Mouse (Mus musculus) heart, embryonic 13.5 days (tissue): Measurements from ENCODE around the gene Gimap4. TPM values are rescaled to one million over a fixed set of nuclear protein-coding genes. Genes with fewer than 3 reads are reported as not detected.

ENCODE experiments used
- ATAC-seq: fragments of 200-750 bp; cut with Nextera tagmentation; 2 replicates; pipeline ENCODE4 v1.8.0; 2017; ENCODE audit warnings: moderate TSS enrichment; ENCODE audit not compliant: insufficient number of reproducible peaks, low FRiP score, low TSS enrichment; ENCODE audit errors: extremely low read depth
- H3K27ac ChIP-seq: fragments of 300-500 bp; sonication (generic); replicated peaks from 2 replicates; pipeline ENCODE4 v1.5.1; 2015; ENCODE audit warnings: moderate library complexity, mild to moderate bottlenecking, inconsistent platforms
- H3K27me3 ChIP-seq: fragments of 300-500 bp; sonication (generic); replicated peaks from 2 replicates; pipeline ENCODE4 v1.6.1; 2015; ENCODE audit warnings: mild to moderate bottlenecking, inconsistent platforms
- H3K36me3 ChIP-seq: fragments of 300-500 bp; sonication (generic); 2 replicates; pipeline ENCODE4 v1.6.1; 2015; ENCODE audit warnings: mild to moderate bottlenecking, inconsistent platforms
- H3K4me1 ChIP-seq: fragments of 300-500 bp; sonication (generic); 2 replicates; pipeline ENCODE4 v1.6.1; 2015; ENCODE audit warnings: inconsistent platforms
- H3K4me2 ChIP-seq: fragments of 300-500 bp; sonication (generic); 2 replicates; pipeline ENCODE4 v1.6.1; 2015; ENCODE audit warnings: inconsistent platforms, mild to moderate bottlenecking, moderate library complexity
- H3K4me3 ChIP-seq: fragments of 300-500 bp; sonication (generic); 2 replicates; pipeline ENCODE4 v1.5.1; 2015; ENCODE audit warnings: moderate library complexity, mild to moderate bottlenecking, inconsistent platforms
- H3K9ac ChIP-seq: fragments of 300-500 bp; sonication (generic); 2 replicates; pipeline ENCODE4 v1.6.1; 2015; ENCODE audit warnings: inconsistent platforms, mild to moderate bottlenecking, moderate library complexity
- H3K9me3 ChIP-seq: fragments of 300-500 bp; sonication (generic); 2 replicates; pipeline ENCODE4 v1.6.1; 2016; ENCODE audit warnings: inconsistent platforms
- WGBS: fragments of 180-500 bp; shearing (Covaris S2); methylation state at CpG from one replicate; pipeline ENCODE4 v1.1.7; 2015; ENCODE audit warnings: mixed read lengths; 5-methylcytosine and 5-hydroxymethylcytosine counted together
- polyA plus RNA-seq: library from polyadenylated mRNA; unstranded; fragments of >200 nt; fragmentation: Nextera tagmentation; extraction: Ambion mirVana; gene quantifications from 2 replicates; pipeline ENCODE4 v1.2.1, GENCODE M21; 2015

The Gimap4 gene
- polyA plus RNA-seq, 1 experiment from 2014 or later: 18.4 TPM

DNA sequence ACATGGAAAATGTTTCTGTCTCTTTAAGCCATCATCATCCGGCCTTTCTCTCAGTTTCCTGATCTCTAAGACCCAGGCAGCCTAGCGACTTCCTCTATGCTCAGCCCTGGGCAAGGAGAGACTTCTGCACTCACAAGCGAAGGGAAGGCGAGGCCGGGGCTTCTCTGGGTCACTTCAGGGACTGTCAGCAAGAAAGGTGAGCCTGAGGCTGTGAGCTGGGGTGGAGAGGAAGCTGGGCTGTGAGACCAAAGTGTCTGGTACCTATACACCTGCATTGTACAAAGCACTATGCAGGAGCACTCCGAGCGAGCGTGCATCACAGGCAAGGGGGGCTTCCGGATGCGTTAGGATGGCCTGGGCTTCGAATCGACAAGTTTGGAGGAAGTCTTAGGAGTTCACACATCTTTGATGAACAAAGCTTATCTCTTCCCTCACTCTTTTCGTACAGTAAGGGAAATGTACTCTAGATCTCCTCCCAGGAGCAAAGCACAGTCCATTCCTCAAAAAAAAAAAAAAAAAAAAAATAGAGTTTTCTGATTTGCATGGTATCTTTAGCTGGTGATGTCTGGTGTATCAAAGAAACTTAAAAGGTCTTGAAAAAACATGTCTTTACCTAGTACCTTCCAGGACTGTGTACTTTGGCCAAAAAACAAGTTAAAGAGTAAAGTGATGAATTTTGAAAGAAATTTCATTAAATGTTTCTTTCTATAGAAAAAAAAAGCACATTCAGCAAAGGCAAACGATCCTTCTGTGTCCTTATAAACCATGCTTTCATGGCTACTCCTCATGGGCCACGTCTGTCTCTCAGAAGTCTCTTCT, 54.8 kb downstream of the Gimap4 start, which contains the start of gene Gimap1:
Gimap1 (plus strand) TSS at position 94 of the 819 bp plus-strand sequence.
- Histone ChIP-seq H3K4me2 (peak within 1 kb of the TSS; percentile 79), H3K36me3 (peaks cover 3% of the 10 kb centered on the region; the same call in 1 of the 2 replicates), H3K9ac (peak within 1 kb of the TSS; percentile 62), H3K9me3 (no peaks in the 10 kb centered on the region), H3K4me3 (peak within 1 kb of the TSS; percentile 43), H3K27me3 (peaks cover 40% of the 10 kb centered on the region), H3K27ac (peak within 1 kb of the TSS; percentile 80), H3K4me1 (peaks cover 24% of the 10 kb centered on the region)
- ATAC-seq: no peak
- 48% methylated on average over 15 of the region's 15 CpGs for whole genome bisulfite sequencing

DNA sequence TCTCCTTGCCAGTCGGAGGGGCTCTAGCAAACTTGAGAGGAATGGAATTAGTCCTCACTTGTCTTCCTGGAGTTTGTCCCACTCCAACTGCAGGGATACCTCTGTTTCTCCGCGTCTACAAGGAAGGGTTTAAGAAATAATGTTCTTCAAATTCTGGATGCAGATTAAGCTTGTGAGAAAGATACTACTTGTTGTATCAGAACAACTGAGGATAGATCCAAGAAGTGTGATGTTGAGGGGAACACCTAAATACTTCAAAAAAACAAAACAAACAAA, 55.4 kb downstream of the Gimap4 start:
- Histone ChIP-seq H3K9ac (peak overlapping the region; percentile 61; the same call in 1 of the 2 replicates), H3K27ac (peak overlapping the region; percentile 78), H3K4me1 (peaks cover 24% of the 10 kb centered on the region), H3K27me3 (peaks cover 43% of the 10 kb centered on the region), H3K9me3 (no peaks in the 10 kb centered on the region), H3K36me3 (peaks cover 3% of the 10 kb centered on the region; the same call in 1 of the 2 replicates), H3K4me3 (peak overlapping the region; percentile 43), H3K4me2 (peak overlapping the region; percentile 79)
- no peak for ATAC-seq
- 70% methylated on average over 3 of the region's 3 CpGs for WGBS

DNA sequence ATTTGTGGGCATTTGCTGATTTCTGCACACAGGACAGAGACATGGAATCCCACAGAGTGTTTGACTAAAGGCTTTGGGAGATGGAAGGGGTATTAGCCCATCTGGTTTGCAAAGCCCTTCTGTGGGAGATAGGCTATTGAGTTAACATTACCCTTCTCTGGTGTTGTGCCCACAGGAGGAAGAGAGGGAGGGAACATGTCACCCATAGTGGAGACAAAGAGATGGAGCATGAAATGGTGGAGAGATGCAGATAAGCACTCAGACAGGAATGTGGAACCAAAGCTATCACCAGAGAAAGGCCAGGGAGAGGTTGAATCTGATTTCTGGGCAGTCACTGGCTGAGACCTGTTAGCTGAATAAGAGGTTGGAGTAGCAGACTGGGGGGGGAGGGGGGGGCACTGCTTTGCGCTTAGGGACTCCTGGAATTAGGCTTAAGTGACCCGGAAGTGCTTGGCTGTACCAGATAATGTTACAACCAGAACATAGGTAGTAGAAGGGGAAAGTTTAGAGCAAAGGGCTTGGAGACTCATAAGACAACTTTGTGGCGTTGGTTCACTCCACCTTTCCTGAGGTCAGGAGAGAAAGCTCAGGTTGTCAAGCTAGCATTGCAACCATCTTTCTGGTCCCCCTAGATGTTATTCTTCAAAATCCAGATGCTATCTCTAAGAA, 56.3 kb downstream of the Gimap4 start:
- Histone ChIP-seq H3K4me2 (peak overlapping the region; percentile 79), H3K9me3 (no peaks in the 10 kb centered on the region), H3K4me3 (peak overlapping the region; percentile 43), H3K27ac (peak overlapping the region; percentile 78), H3K36me3 (peaks cover 3% of the 10 kb centered on the region; the same call in 1 of the 2 replicates), H3K4me1 (peaks cover 27% of the 10 kb centered on the region), H3K9ac (peak overlapping the region; percentile 61), H3K27me3 (peaks cover 50% of the 10 kb centered on the region)
- WGBS: 62% methylated on average over 3 of the region's 3 CpGs
- ATAC-seq: no peak

DNA sequence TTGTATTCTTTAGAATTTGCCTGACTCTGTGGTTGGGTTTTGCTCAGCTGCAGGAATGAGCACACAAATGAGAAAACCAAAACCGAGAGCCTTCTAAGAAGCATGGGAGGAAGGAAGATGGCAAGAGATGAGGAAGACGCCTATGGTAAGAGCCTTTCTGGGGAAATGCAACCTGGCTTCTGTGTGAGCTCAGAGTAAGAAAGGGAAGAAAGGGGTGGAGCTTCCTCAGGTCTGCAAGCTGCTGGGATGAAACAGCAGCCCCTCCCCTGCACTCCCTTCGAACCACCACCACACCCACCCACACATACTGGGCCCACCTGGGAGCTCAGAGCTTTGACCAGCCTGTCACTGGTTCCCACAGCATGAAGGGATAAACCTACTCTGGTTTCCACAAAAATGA, 56.9 kb downstream of the Gimap4 start:
- no peaks in the 10 kb centered on the region for H3K9me3 ChIP-seq
- WGBS: 26% methylated on average over 3 of the region's 3 CpGs
- ATAC-seq: no peak
- H3K36me3 ChIP-seq: peaks cover 3% of the 10 kb centered on the region; the same call in 1 of the 2 replicates
- no peak overlapping the region for H3K4me3 ChIP-seq
- peaks cover 55% of the 10 kb centered on the region for H3K27me3 ChIP-seq
- H3K27ac ChIP-seq: no peak overlapping the region
- peaks cover 29% of the 10 kb centered on the region for H3K4me1 ChIP-seq
- H3K9ac ChIP-seq: no peak overlapping the region
- peak overlapping the region; percentile 79 for H3K4me2 ChIP-seq

Other genes starting within 250 kb of the Gimap4 start
- gene Zfp467, start 238.7 kb upstream of the Gimap4 start, polyA plus RNA-seq: 16.1 and 20.8 TPM in 2 replicates
- 0.22 and 0.27 TPM in 2 replicates for gene Sspo, start 236.3 kb upstream of the Gimap4 start, polyA plus RNA-seq
- gene Atp6v0e2, start 146.9 kb upstream of the Gimap4 start, polyA plus RNA-seq: 18.2 and 22.7 TPM in 2 replicates
- 7.2 and 7.6 TPM in 2 replicates for gene Lrrc61, start 129.8 kb upstream of the Gimap4 start, polyA plus RNA-seq
- gene Rarres2, start 111.8 kb upstream of the Gimap4 start, polyA plus RNA-seq: 29.7 and 35.8 TPM in 2 replicates
- 0.86 TPM in 1 of 2 replicates, not detected in the other for gene Gm45021, start 94.9 kb upstream of the Gimap4 start, polyA plus RNA-seq
- 22.5 and 24.6 TPM in 2 replicates for gene Repin1, start 90.7 kb upstream of the Gimap4 start, polyA plus RNA-seq
- not detected in 2 replicates for gene Gm44965, start 90.6 kb upstream of the Gimap4 start, polyA plus RNA-seq
- gene Zfp775, start 82.5 kb upstream of the Gimap4 start, polyA plus RNA-seq: 4.8 and 5.5 TPM in 2 replicates
- gene AI854703, start 57.8 kb upstream of the Gimap4 start, polyA plus RNA-seq: 1.2 TPM in 2 replicates
- gene Gimap8, start 37.3 kb upstream of the Gimap4 start, polyA plus RNA-seq: 1.1 and 1.2 TPM in 2 replicates
- gene Gimap9, start 8.4 kb upstream of the Gimap4 start, polyA plus RNA-seq: 7.5 and 8.7 TPM in 2 replicates
- gene Gimap6, start 23.7 kb downstream of the Gimap4 start, polyA plus RNA-seq: 33.4 TPM in 2 replicates
- 3.7 and 5.0 TPM in 2 replicates for gene Gm28053, start 34.1 kb downstream of the Gimap4 start, polyA plus RNA-seq
- not detected in 2 replicates for gene Gimap7, start 34.1 kb downstream of the Gimap4 start, polyA plus RNA-seq
- gene Gimap1, start 54.5 kb downstream of the Gimap4 start, polyA plus RNA-seq: 24.2 and 27.5 TPM in 2 replicates
- gene Gimap5, start 61.6 kb downstream of the Gimap4 start, polyA plus RNA-seq: 7.2 and 8.2 TPM in 2 replicates
- gene Gimap3, start 86.3 kb downstream of the Gimap4 start, polyA plus RNA-seq: 0.06 TPM in 1 of 2 replicates, not detected in the other
- gene Tmem176a, start 156.4 kb downstream of the Gimap4 start, polyA plus RNA-seq: 94.5 and 102 TPM in 2 replicates
- gene Tmem176b, start 156.9 kb downstream of the Gimap4 start, polyA plus RNA-seq: 249 and 268 TPM in 2 replicates
- gene Aoc1, start 188.3 kb downstream of the Gimap4 start, polyA plus RNA-seq: not detected in 2 replicates
- not detected in 2 replicates for gene 1600015I10Rik, start 245.3 kb downstream of the Gimap4 start, polyA plus RNA-seq